Mouse (Mus musculus) spleen, adult 10 weeks (tissue): ENCODE data around the gene Slc29a1. TPM values are rescaled to one million over a fixed set of nuclear protein-coding genes. Genes with fewer than 3 reads are reported as not detected.

ENCODE experiments used
- polyA plus RNA-seq: library from polyadenylated mRNA; stranded (reverse); fragments of 350-450 nt; fragmentation: Illumina TruSeq; extraction: RNeasy Lipid Tissue Mini Kit (QIAGEN cat#74804); gene quantifications from one replicate; pipeline ENCODE4 v1.2.3, GENCODE M21; 2015; ENCODE audit warnings: low replicate concordance; ENCODE audit not compliant: insufficient read depth

The Slc29a1 gene
- 45.2 TPM for polyA plus RNA-seq

GRCm38 (mm10) chr17:45599446-45600242 is at the start of gene Slc29a1:
Slc29a1 (minus strand) TSS chr17:45599606.

GRCm38 (mm10) chr17:45601877-45602304 is 2.5 kb upstream of the Slc29a1 start, which contains the start of gene Mymx:
Mymx (minus strand) TSS chr17:45602102.

GRCm38 (mm10) chr17:45573087-45573779 is 26.2 kb downstream of the Slc29a1 start, which contains the start of gene Hsp90ab1:
Hsp90ab1 (minus strand) TSS chr17:45573271.

GRCm38 (mm10) chr17:45563655-45564530 is 35.5 kb downstream of the Slc29a1 start, which contains the start of gene Slc35b2:
Slc35b2 (plus strand) TSS chr17:45563874.

GRCm38 (mm10) chr17:45555452-45556106 is 43.8 kb downstream of the Slc29a1 start, which contains the start of gene Nfkbie:
Nfkbie (plus strand) TSS chr17:45555703.

GRCm38 (mm10) chr17:45549617-45550181 is 49.7 kb downstream of the Slc29a1 start, which contains the start of gene Tmem151b:
Tmem151b (minus strand) TSS chr17:45549677.

Other genes starting within 250 kb of the Slc29a1 start
- gene Cdc5l, start 165.9 kb downstream of the Slc29a1 start, polyA plus RNA-seq = 106 TPM
- gene Spats1, start 124.2 kb downstream of the Slc29a1 start, polyA plus RNA-seq = not detected
- 2.9 TPM for gene Aars2, start 92.8 kb downstream of the Slc29a1 start, polyA plus RNA-seq
- gene Tcte1, start 76.2 kb downstream of the Slc29a1 start, polyA plus RNA-seq = 0.37 TPM
- 1.0 TPM for gene Tmem151b, start 49.9 kb downstream of the Slc29a1 start, polyA plus RNA-seq
- 69.2 TPM for gene Nfkbie, start 43.9 kb downstream of the Slc29a1 start, polyA plus RNA-seq
- 32.4 TPM for gene Slc35b2, start 35.7 kb downstream of the Slc29a1 start, polyA plus RNA-seq
- 1,285 TPM for gene Hsp90ab1, start 26.3 kb downstream of the Slc29a1 start, polyA plus RNA-seq
- not detected for gene Mymx, start 2.5 kb upstream of the Slc29a1 start, polyA plus RNA-seq
- gene Capn11, start 59.7 kb upstream of the Slc29a1 start, polyA plus RNA-seq = not detected
- gene Mrpl14, start 86.7 kb upstream of the Slc29a1 start, polyA plus RNA-seq = 13.9 TPM
- gene Tmem63b, start 87.3 kb upstream of the Slc29a1 start, polyA plus RNA-seq = 14.2 TPM
- not detected for gene 1600014C23Rik, start 134.2 kb upstream of the Slc29a1 start, polyA plus RNA-seq